Mouse (Mus musculus): Measurements from ENCODE around the gene Ankrd28.
A peak's percentile ranks its signal among the peaks of the same experiment; 100 is the strongest.
"Not testable (repeated sequence)": the region's sequence is repeated elsewhere in the genome, so short reads cannot be mapped to it uniquely, and the experiment has no call there.

The Ankrd28 gene

GRCm38 (mm10) chr14:31830571-31831369 is at the start of gene Ankrd28:
TSS of gene Ankrd28 (minus strand) at chr14:31830651.
- peak; percentile 97 for DNase-seq

- no peak for DNase-seq
Observed at GRCm38 (mm10) chr14:31879456-31879855, 49.0 kb upstream of the Ankrd28 start.

- DNase-seq = no peak
Observed at GRCm38 (mm10) chr14:31872130-31872529, 41.7 kb upstream of the Ankrd28 start.

- no peak for DNase-seq
Observed at GRCm38 (mm10) chr14:31870436-31870835, 40.0 kb upstream of the Ankrd28 start.

GRCm38 (mm10) chr14:31868591-31868990 is 38.1 kb upstream of the Ankrd28 start:
- DNase-seq = no peak

- not testable (repeated sequence) for DNase-seq
Observed at GRCm38 (mm10) chr14:31866366-31866765, 35.9 kb upstream of the Ankrd28 start.

- DNase-seq = no peak
Observed at GRCm38 (mm10) chr14:31858679-31859078, 28.2 kb upstream of the Ankrd28 start.

GRCm38 (mm10) chr14:31857096-31857975 is 26.9 kb upstream of the Ankrd28 start:
- DNase-seq = peak; percentile 54

- no peak for DNase-seq
Observed at GRCm38 (mm10) chr14:31856007-31856406, 25.6 kb upstream of the Ankrd28 start.

GRCm38 (mm10) chr14:31854667-31855066 is 24.2 kb upstream of the Ankrd28 start:
- no peak for DNase-seq

GRCm38 (mm10) chr14:31843571-31843970 is 13.1 kb upstream of the Ankrd28 start:
- DNase-seq = no peak

- DNase-seq = no peak
Observed at GRCm38 (mm10) chr14:31832022-31832421, 1.6 kb upstream of the Ankrd28 start.

- DNase-seq = peak; percentile 22
Observed at GRCm38 (mm10) chr14:31831370-31831712, 890 bp upstream of the Ankrd28 start.

- DNase-seq = peak; percentile 75
Observed at GRCm38 (mm10) chr14:31829761-31830562, 489 bp downstream of the Ankrd28 start.

- DNase-seq = no peak
Observed at GRCm38 (mm10) chr14:31827221-31827620, 3.2 kb downstream of the Ankrd28 start.

GRCm38 (mm10) chr14:31809942-31810341 is 20.5 kb downstream of the Ankrd28 start:
- DNase-seq = no peak

GRCm38 (mm10) chr14:31803791-31804190 is 26.7 kb downstream of the Ankrd28 start:
- no peak for DNase-seq

- DNase-seq = peak; percentile 40
Observed at GRCm38 (mm10) chr14:31800976-31801375, 29.5 kb downstream of the Ankrd28 start.

- no peak for DNase-seq
Observed at GRCm38 (mm10) chr14:31800446-31800845, 30.0 kb downstream of the Ankrd28 start.

GRCm38 (mm10) chr14:31798937-31799336 is 31.5 kb downstream of the Ankrd28 start:
- DNase-seq = peak; percentile 26

- DNase-seq = no peak
Observed at GRCm38 (mm10) chr14:31795535-31795934, 34.9 kb downstream of the Ankrd28 start.

- DNase-seq = no peak
Observed at GRCm38 (mm10) chr14:31794776-31795126, 35.7 kb downstream of the Ankrd28 start.
